Mouse (Mus musculus) heart, embryonic 11.5 days (tissue): ENCODE data around the gene Arl16. TPM values are rescaled to one million over a fixed set of nuclear protein-coding genes. Genes with fewer than 3 reads are reported as not detected.
"Not testable (repeated sequence)": the region's sequence is repeated elsewhere in the genome, so short reads cannot be mapped to it uniquely, and the experiment has no call there.

Experiments used
- ATAC-seq: fragments of 200-750 bp; cut with Nextera tagmentation; replicated peaks from 2 replicates; pipeline ENCODE4 v1.8.0; 2017; ENCODE audit warnings: moderate library complexity; ENCODE audit not compliant: insufficient number of reproducible peaks, low FRiP score, low TSS enrichment
- H3K27ac ChIP-seq: fragments of 300-500 bp; sonication (generic); 2 replicates; pipeline ENCODE4 v1.5.1; 2014; ENCODE audit warnings: mild to moderate bottlenecking, low read depth, low read length
- H3K27me3 ChIP-seq: fragments of 300-500 bp; sonication (generic); 2 replicates; pipeline ENCODE4 v1.6.1; 2014; ENCODE audit warnings: mild to moderate bottlenecking, low read length, mixed read lengths; ENCODE audit not compliant: control insufficient read depth, insufficient read depth
- H3K36me3 ChIP-seq: fragments of 300-500 bp; sonication (generic); 2 replicates; pipeline ENCODE4 v1.6.1; 2014; ENCODE audit warnings: mild to moderate bottlenecking, low read length, moderate library complexity, mixed read lengths; ENCODE audit not compliant: control insufficient read depth, insufficient read depth
- H3K4me1 ChIP-seq: fragments of 300-500 bp; sonication (generic); 2 replicates; pipeline ENCODE4 v1.6.1; 2014; ENCODE audit warnings: low read length; ENCODE audit not compliant: control insufficient read depth, insufficient read depth
- H3K4me2 ChIP-seq: fragments of 300-500 bp; sonication (generic); 2 replicates; pipeline ENCODE4 v1.6.1; 2014; ENCODE audit warnings: mild to moderate bottlenecking, moderate library complexity
- H3K4me3 ChIP-seq: fragments of 300-500 bp; sonication (generic); 2 replicates; pipeline ENCODE4 v1.5.1; 2014; ENCODE audit warnings: low read depth, low read length
- H3K9ac ChIP-seq: fragments of 300-500 bp; sonication (generic); 2 replicates; pipeline ENCODE4 v1.6.1; 2014; ENCODE audit warnings: mild to moderate bottlenecking, low read depth, low read length, moderate library complexity
- H3K9me3 ChIP-seq: fragments of 300-500 bp; sonication (generic); replicated peaks from 2 replicates; pipeline ENCODE4 v1.6.1; 2016; ENCODE audit warnings: low read length; ENCODE audit not compliant: control insufficient read depth
- WGBS: fragments of 180-500 bp; shearing (Covaris S2); extraction: QIAGEN DNeasy Blood & Tissue Kit; methylation state at CpG from one replicate; pipeline ENCODE4 v1.1.7; 2014; ENCODE audit not compliant: insufficient replicate concordance; 5-methylcytosine and 5-hydroxymethylcytosine counted together
- polyA plus RNA-seq: library from polyadenylated mRNA; unstranded; fragments of >200 nt; fragmentation: Nextera tagmentation; extraction: Ambion mirVana; gene quantifications from 2 replicates; pipeline ENCODE4 v1.2.1, GENCODE M21; 2014

Gene Arl16
- 43.6 and 48.4 TPM in 2 replicates for polyA plus RNA-seq

- no peaks in the 10 kb centered on the region for H3K27me3 ChIP-seq
- peak; percentile 99 for ATAC-seq
- H3K4me1 ChIP-seq, result peaks cover 21% of the 10 kb centered on the region
- peaks cover 26% of the 10 kb centered on the region for H3K36me3 ChIP-seq
- under 1% methylated on average over 53 of the region's 54 CpGs for WGBS
- no peaks in the 10 kb centered on the region for H3K9me3 ChIP-seq
- H3K27ac ChIP-seq, result peak within 1 kb of the TSS; percentile 68
- H3K4me2 ChIP-seq, result peak within 1 kb of the TSS; percentile 98
- peak within 1 kb of the TSS; percentile 89 for H3K9ac ChIP-seq
- peak within 1 kb of the TSS; percentile 92 for H3K4me3 ChIP-seq
Observed at GRCm38 (mm10) chr11:120467051-120467735, at the start of gene Arl16. Arl16 (minus strand) TSS chr11:120467607.

GRCm38 (mm10) chr11:120517147-120517546 lies 49.7 kb upstream of the Arl16 start:
- Histone ChIP-seq H3K4me1 (no peaks in the 10 kb centered on the region; the same call in 1 of the 2 replicates), H3K36me3 (no peaks in the 10 kb centered on the region), H3K9me3 (no peaks in the 10 kb centered on the region), H3K27me3 (peaks cover 2% of the 10 kb centered on the region; the same call in 1 of the 2 replicates), H3K4me3 (no peak overlapping the region), H3K27ac (no peak overlapping the region), H3K4me2 (no peak overlapping the region), H3K9ac (no peak overlapping the region)
- ATAC-seq, result no peak
- WGBS, result 83% methylated on average over 4 of the region's 4 CpGs

- 0 out of 2 replicates have a peak, but pooled peaks have one; percentile 50 for ATAC-seq
Observed at GRCm38 (mm10) chr11:120515611-120516010, 48.2 kb upstream of the Arl16 start.

GRCm38 (mm10) chr11:120514262-120514661 lies 46.9 kb upstream of the Arl16 start:
- not testable (repeated sequence) for H3K9me3 ChIP-seq, H3K27ac ChIP-seq, H3K36me3 ChIP-seq, H3K4me3 ChIP-seq, ATAC-seq, H3K4me2 ChIP-seq, H3K27me3 ChIP-seq, H3K9ac ChIP-seq, H3K4me1 ChIP-seq
- WGBS, result 83% methylated on average over 2 of the region's 2 CpGs

More at GRCm38 (mm10) chr11:120515611-120516010, 48.2 kb upstream of the Arl16 start:
- Histone ChIP-seq H3K9me3 (no peaks in the 10 kb centered on the region), H3K27ac (no peak overlapping the region), H3K9ac (no peak overlapping the region), H3K4me2 (peak overlapping the region; percentile 31; the same call in 1 of the 2 replicates), H3K36me3 (no peaks in the 10 kb centered on the region), H3K4me3 (no peak overlapping the region), H3K27me3 (peaks cover 2% of the 10 kb centered on the region; the same call in 1 of the 2 replicates), H3K4me1 (no peaks in the 10 kb centered on the region; the same call in 1 of the 2 replicates)
- WGBS, result 19% methylated on average over 17 of the region's 17 CpGs

- no peak for ATAC-seq
- Histone ChIP-seq H3K36me3 (no peaks in the 10 kb centered on the region), H3K9me3 (no peaks in the 10 kb centered on the region), H3K9ac (no peak overlapping the region), H3K4me1 (peaks cover 3% of the 10 kb centered on the region; the same call in 1 of the 2 replicates), H3K27ac (no peak overlapping the region), H3K27me3 (peaks cover 2% of the 10 kb centered on the region; the same call in 1 of the 2 replicates), H3K4me2 (no peak overlapping the region), H3K4me3 (no peak overlapping the region)
- 57% methylated on average over 6 of the region's 6 CpGs for WGBS
Observed at GRCm38 (mm10) chr11:120512790-120513453, 45.5 kb upstream of the Arl16 start.

- no peak for ATAC-seq
- WGBS, result 6% methylated on average over 16 of the region's 16 CpGs
- H3K4me1 ChIP-seq, result peaks cover 3% of the 10 kb centered on the region; the same call in 1 of the 2 replicates
- H3K9me3 ChIP-seq, result no peaks in the 10 kb centered on the region
- no peaks in the 10 kb centered on the region for H3K27me3 ChIP-seq
- H3K9ac ChIP-seq, result peak overlapping the region; percentile 73
- peak overlapping the region; percentile 67 for H3K4me2 ChIP-seq
- peak overlapping the region; percentile 38; the same call in 1 of the 2 replicates for H3K27ac ChIP-seq
- H3K4me3 ChIP-seq, result peak overlapping the region; percentile 36
- no peaks in the 10 kb centered on the region for H3K36me3 ChIP-seq
Observed at GRCm38 (mm10) chr11:120510375-120511030, 43.1 kb upstream of the Arl16 start.

- Histone ChIP-seq H3K27ac (peak overlapping the region; percentile 38; the same call in 1 of the 2 replicates), H3K4me1 (peaks cover 3% of the 10 kb centered on the region; the same call in 1 of the 2 replicates), H3K9ac (no peak overlapping the region), H3K4me2 (peak overlapping the region; percentile 67), H3K27me3 (no peaks in the 10 kb centered on the region), H3K36me3 (no peaks in the 10 kb centered on the region), H3K9me3 (no peaks in the 10 kb centered on the region), H3K4me3 (no peak overlapping the region)
- 32% methylated on average over 4 of the region's 4 CpGs for WGBS
- no peak for ATAC-seq
Observed at GRCm38 (mm10) chr11:120509940-120510339, 42.5 kb upstream of the Arl16 start.

GRCm38 (mm10) chr11:120508290-120508870 lies 41.0 kb upstream of the Arl16 start:
- H3K9me3 ChIP-seq, result no peaks in the 10 kb centered on the region
- ATAC-seq, result no peak
- no peak overlapping the region for H3K4me3 ChIP-seq
- no peaks in the 10 kb centered on the region for H3K36me3 ChIP-seq
- H3K27ac ChIP-seq, result no peak overlapping the region
- 75% methylated on average over 9 of the region's 9 CpGs for WGBS
- peaks cover 3% of the 10 kb centered on the region; the same call in 1 of the 2 replicates for H3K4me1 ChIP-seq
- H3K9ac ChIP-seq, result no peak overlapping the region
- no peak overlapping the region for H3K4me2 ChIP-seq
- no peaks in the 10 kb centered on the region for H3K27me3 ChIP-seq
